Mouse (Mus musculus): ENCODE results near the gene Hamp2. TPM values are rescaled to one million over a fixed set of nuclear protein-coding genes. Genes with fewer than 3 reads are reported as not detected.

The Hamp2 gene
- polyA plus RNA-seq, 1 experiment, result not detected

DNA sequence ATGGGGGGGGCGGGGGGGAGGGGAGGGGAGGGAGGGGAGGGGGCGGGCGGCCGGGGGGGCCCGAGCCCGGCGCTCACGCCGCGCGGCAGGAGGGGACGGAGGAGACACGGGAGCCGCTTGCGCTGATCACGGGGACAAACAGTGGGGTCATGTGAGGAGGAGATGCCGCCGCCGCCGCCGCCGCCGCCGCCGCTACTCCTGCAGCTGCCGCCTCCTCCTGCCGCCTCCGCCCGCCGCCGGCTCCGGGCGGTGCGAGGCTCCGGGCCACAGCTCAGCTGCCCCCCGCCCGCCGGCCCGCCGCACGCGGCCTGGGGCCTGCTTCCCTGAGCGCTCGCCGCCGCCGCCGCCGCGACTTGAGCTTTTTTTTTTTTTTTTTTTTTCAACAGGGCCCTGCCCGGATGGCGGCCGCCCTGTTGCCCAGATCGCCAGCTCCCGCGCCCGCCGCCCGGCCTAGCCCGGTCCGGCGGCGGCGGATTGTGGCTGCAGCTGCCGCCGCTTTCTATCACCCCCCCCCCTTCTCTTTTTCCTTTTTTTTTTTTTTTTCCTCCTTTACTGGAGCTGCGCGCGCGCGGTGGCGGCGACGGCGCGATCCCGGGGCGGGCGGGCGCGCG, 32.4 kb upstream of the Hamp2 start, which contains the start of gene Usf2:
Gene Usf2 (minus strand): TSS at position 48 of the 611 bp plus-strand sequence.
- H3K79me2 ChIP-seq (ENCODE audit: control insufficient read depth, insufficient read depth), result peaks cover 8% of the 10 kb centered on the region
- no peaks in the 10 kb centered on the region for H3K27me3 ChIP-seq (ENCODE audit: control insufficient read depth, insufficient read depth, insufficient read length)
- peak within 1 kb of the TSS; percentile 32 for H3K4me3 ChIP-seq
- H3K4me2 ChIP-seq (ENCODE audit: low read depth), result peak within 1 kb of the TSS; percentile 82
- TF ChIP-seq USF1 (IDR thresholded peaks at IDR 0.05; ENCODE audit: low read depth) (no peak), CEBPB (IDR thresholded peaks at IDR 0.05; ENCODE audit: insufficient read depth, poor library complexity, severe bottlenecking) (no peak), MYOG (IDR thresholded peaks at IDR 0.05; ENCODE audit: control insufficient read depth in 1 of 3, insufficient read depth in 1 of 3, insufficient read length in 2 of 3, low read depth in 2 of 3) (peak in 1 of 3 experiments; percentile 9), POLR2A (IDR thresholded peaks at IDR 0.05; ENCODE audit: insufficient read length, low read depth) (peak; percentile 57), POLR2AphosphoS2 (IDR thresholded peaks at IDR 0.05; ENCODE audit: insufficient read length, low read depth) (peak; percentile 74), MYOD1 (IDR thresholded peaks at IDR 0.05; ENCODE audit: control insufficient read depth in 1 of 3, insufficient read length in 2 of 3, low read depth in 2 of 3) (peak in 2 of 3 experiments; percentile 4 to 55)
- H3ac ChIP-seq (ENCODE audit: control insufficient read depth, insufficient read length), result peak within 1 kb of the TSS; percentile 89
- no peaks in the 10 kb centered on the region for H3K36me3 ChIP-seq (ENCODE audit: control insufficient read depth, insufficient read depth)

DNA sequence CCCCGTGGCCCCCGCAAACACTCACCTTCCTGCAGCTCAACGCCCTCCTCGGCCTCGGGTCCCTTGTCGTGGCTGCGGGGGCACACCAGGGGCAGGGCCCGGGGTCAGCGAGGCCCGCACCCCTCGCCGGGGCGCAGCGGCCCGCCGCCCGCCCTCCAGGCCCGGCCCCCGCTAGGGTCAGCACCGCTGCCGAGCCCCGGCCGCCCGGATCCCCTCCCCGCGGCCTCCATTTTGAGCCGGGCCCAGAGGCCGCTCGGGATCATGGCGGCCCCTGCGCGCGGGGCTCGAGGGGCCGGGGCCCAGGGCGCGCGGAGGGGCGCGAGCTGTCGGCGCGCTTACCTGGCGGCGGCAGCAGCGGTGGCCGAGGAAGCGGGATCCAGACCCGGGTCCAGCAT, 31.9 kb upstream of the Hamp2 start:
- Histone ChIP-seq H3K27me3 (ENCODE audit: control insufficient read depth, insufficient read depth, insufficient read length) (no peaks in the 10 kb centered on the region), H3K4me2 (ENCODE audit: low read depth) (no peak overlapping the region), H3K36me3 (ENCODE audit: control insufficient read depth, insufficient read depth) (no peaks in the 10 kb centered on the region), H3K4me3 (peak overlapping the region; percentile 32), H3ac (ENCODE audit: control insufficient read depth, insufficient read length) (peak overlapping the region; percentile 89), H3K79me2 (ENCODE audit: control insufficient read depth, insufficient read depth) (peaks cover 8% of the 10 kb centered on the region)
- TF ChIP-seq TCF3 (IDR thresholded peaks at IDR 0.05; ENCODE audit: insufficient read length, low read depth), result no peak
- TF ChIP-seq MYOD1 (IDR thresholded peaks at IDR 0.05; ENCODE audit: control insufficient read depth in 1 of 3, insufficient read length in 2 of 3, low read depth in 2 of 3), result no peak
- TF ChIP-seq E2F4 (IDR thresholded peaks at IDR 0.05; ENCODE audit: insufficient read depth), result no peak
- TF ChIP-seq POLR2AphosphoS2 (IDR thresholded peaks at IDR 0.05; ENCODE audit: insufficient read length, low read depth), result no peak
- TF ChIP-seq CEBPB (IDR thresholded peaks at IDR 0.05; ENCODE audit: insufficient read depth, poor library complexity, severe bottlenecking), result no peak
- no peak for TF ChIP-seq MYOG (IDR thresholded peaks at IDR 0.05; ENCODE audit: control insufficient read depth in 1 of 3, insufficient read depth in 1 of 3, insufficient read length in 2 of 3, low read depth in 2 of 3)
- no peak for TF ChIP-seq POLR2A (IDR thresholded peaks at IDR 0.05; ENCODE audit: insufficient read length, low read depth)
- TF ChIP-seq SRF (IDR thresholded peaks at IDR 0.05; ENCODE audit: control insufficient read depth, insufficient read length, low read depth), result no peak
- TF ChIP-seq REST (IDR thresholded peaks at IDR 0.05; ENCODE audit: insufficient read depth, insufficient read length), result no peak
- no peak for TF ChIP-seq TCF12 (IDR thresholded peaks at IDR 0.05; ENCODE audit: insufficient read depth, poor library complexity, severe bottlenecking)
- no peak for TF ChIP-seq MAX (IDR thresholded peaks at IDR 0.05; ENCODE audit: low read depth)
- TF ChIP-seq USF1 (IDR thresholded peaks at IDR 0.05; ENCODE audit: low read depth), result no peak

GRCm38 (mm10) chr7:30955584-30956356, 31.3 kb upstream of the Hamp2 start:
- peaks cover 8% of the 10 kb centered on the region for H3K79me2 ChIP-seq (ENCODE audit: control insufficient read depth, insufficient read depth)
- H3ac ChIP-seq (ENCODE audit: control insufficient read depth, insufficient read length), result peak overlapping the region; percentile 89
- peak overlapping the region; percentile 55 for H3K4me2 ChIP-seq (ENCODE audit: low read depth)
- TF ChIP-seq POLR2A (IDR thresholded peaks at IDR 0.05; ENCODE audit: insufficient read length, low read depth) (peak; percentile 55), CEBPB (IDR thresholded peaks at IDR 0.05; ENCODE audit: insufficient read depth, poor library complexity, severe bottlenecking) (no peak), TCF12 (IDR thresholded peaks at IDR 0.05; ENCODE audit: insufficient read depth, poor library complexity, severe bottlenecking) (no peak), USF1 (IDR thresholded peaks at IDR 0.05; ENCODE audit: low read depth) (no peak), MYOD1 (IDR thresholded peaks at IDR 0.05; ENCODE audit: control insufficient read depth in 1 of 3, insufficient read length in 2 of 3, low read depth in 2 of 3) (peak in 2 of 3 experiments; percentile 41 to 65), E2F4 (IDR thresholded peaks at IDR 0.05; ENCODE audit: insufficient read depth) (no peak), TCF3 (IDR thresholded peaks at IDR 0.05; ENCODE audit: insufficient read length, low read depth) (no peak), POLR2AphosphoS2 (IDR thresholded peaks at IDR 0.05; ENCODE audit: insufficient read length, low read depth) (no peak), MYOG (IDR thresholded peaks at IDR 0.05; ENCODE audit: control insufficient read depth in 1 of 3, insufficient read depth in 1 of 3, insufficient read length in 2 of 3, low read depth in 2 of 3) (peak in 2 of 3 experiments; percentile 65 to 76), REST (IDR thresholded peaks at IDR 0.05; ENCODE audit: insufficient read depth, insufficient read length) (no peak), MAX (IDR thresholded peaks at IDR 0.05; ENCODE audit: low read depth) (no peak), SRF (IDR thresholded peaks at IDR 0.05; ENCODE audit: control insufficient read depth, insufficient read length, low read depth) (no peak)
- peak overlapping the region; percentile 32 for H3K4me3 ChIP-seq
- no peaks in the 10 kb centered on the region for H3K36me3 ChIP-seq (ENCODE audit: control insufficient read depth, insufficient read depth)
- no peaks in the 10 kb centered on the region for H3K27me3 ChIP-seq (ENCODE audit: control insufficient read depth, insufficient read depth, insufficient read length)

GRCm38 (mm10) chr7:30954971-30955520, 30.6 kb upstream of the Hamp2 start:
- no peaks in the 10 kb centered on the region for H3K27me3 ChIP-seq (ENCODE audit: control insufficient read depth, insufficient read depth, insufficient read length)
- H3K36me3 ChIP-seq (ENCODE audit: control insufficient read depth, insufficient read depth), result peaks cover 3% of the 10 kb centered on the region
- peak overlapping the region; percentile 32 for H3K4me3 ChIP-seq
- no peak for TF ChIP-seq MYOG (IDR thresholded peaks at IDR 0.05; ENCODE audit: control insufficient read depth in 1 of 3, insufficient read depth in 1 of 3, insufficient read length in 2 of 3, low read depth in 2 of 3)
- TF ChIP-seq E2F4 (IDR thresholded peaks at IDR 0.05; ENCODE audit: insufficient read depth), result no peak
- no peak for TF ChIP-seq CEBPB (IDR thresholded peaks at IDR 0.05; ENCODE audit: insufficient read depth, poor library complexity, severe bottlenecking)
- no peak for TF ChIP-seq SRF (IDR thresholded peaks at IDR 0.05; ENCODE audit: control insufficient read depth, insufficient read length, low read depth)
- no peak for TF ChIP-seq REST (IDR thresholded peaks at IDR 0.05; ENCODE audit: insufficient read depth, insufficient read length)
- no peak for TF ChIP-seq TCF12 (IDR thresholded peaks at IDR 0.05; ENCODE audit: insufficient read depth, poor library complexity, severe bottlenecking)
- TF ChIP-seq TCF3 (IDR thresholded peaks at IDR 0.05; ENCODE audit: insufficient read length, low read depth), result no peak
- TF ChIP-seq MAX (IDR thresholded peaks at IDR 0.05; ENCODE audit: low read depth), result no peak
- no peak for TF ChIP-seq POLR2AphosphoS2 (IDR thresholded peaks at IDR 0.05; ENCODE audit: insufficient read length, low read depth)
- TF ChIP-seq MYOD1 (IDR thresholded peaks at IDR 0.05; ENCODE audit: control insufficient read depth in 1 of 3, insufficient read length in 2 of 3, low read depth in 2 of 3), result no peak
- TF ChIP-seq USF1 (IDR thresholded peaks at IDR 0.05; ENCODE audit: low read depth), result no peak
- TF ChIP-seq POLR2A (IDR thresholded peaks at IDR 0.05; ENCODE audit: insufficient read length, low read depth), result no peak
- H3ac ChIP-seq (ENCODE audit: control insufficient read depth, insufficient read length), result peak overlapping the region; percentile 89
- peaks cover 8% of the 10 kb centered on the region for H3K79me2 ChIP-seq (ENCODE audit: control insufficient read depth, insufficient read depth)
- H3K4me2 ChIP-seq (ENCODE audit: low read depth), result peak overlapping the region; percentile 55

Measured in myocyte (in vitro differentiated cells).